Comparison of ENCODE assay signal across 18 mouse cellular contexts in the genomic region with DNA sequence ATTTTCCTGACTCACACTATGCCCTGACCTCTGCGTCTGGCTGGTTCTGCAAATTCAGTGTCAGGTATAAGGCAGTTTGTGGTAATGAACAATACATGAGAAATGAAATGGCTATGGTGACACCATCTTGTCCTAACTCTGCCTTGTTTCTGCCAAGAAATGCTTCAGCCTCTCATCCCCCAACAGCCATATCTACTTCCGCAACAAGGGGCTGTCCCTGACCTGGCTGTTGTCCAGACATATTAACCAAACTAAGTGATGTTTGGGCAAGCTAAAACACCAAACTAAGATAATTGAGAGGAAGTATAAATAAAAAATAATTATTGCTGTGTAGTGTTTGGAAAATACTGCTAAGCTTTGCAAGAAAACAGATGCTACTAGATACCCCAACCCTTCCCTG.
"Had no signal": no experiment of that assay in that cellular context is flagged by ENCODE, and none has a peak within 500 bp of the region (broad histone marks: within the 10 kb centered on the region; RNA-seq: fewer than 3 reads in every experiment).

No protein-coding gene starts in this region.

- H3K9ac ChIP-seq: kidney, embryonic 15.5 days; limb, embryonic 15.5 days; liver, embryonic 14.5 days; midbrain, embryonic 12.5 days; neural tube, embryonic 15.5 days had no signal

- DNase-seq: kidney, adult 2 months; kidney, postnatal 14 days; lung, adult 18-20 months; lung, postnatal 4 days; right cerebral cortex, adult 18-20 months; right cerebral cortex, postnatal 25 days; thymus, adult 18-20 months; thymus, postnatal 14 days had no signal

- H3K4me3 ChIP-seq: kidney, embryonic 15.5 days; left cerebral cortex, adult 2 months; limb, embryonic 15.5 days; megakaryocyte, embryonic 14.5 days; midbrain, embryonic 12.5 days; myocyte; neural tube, embryonic 15.5 days had no signal

- H3K36me3 ChIP-seq: kidney, embryonic 15.5 days; limb, embryonic 15.5 days; midbrain, embryonic 12.5 days; neural tube, embryonic 15.5 days had no signal

- ATAC-seq: lung, postnatal 0 days had no signal

- H3K4me1 ChIP-seq: kidney, embryonic 15.5 days; limb, embryonic 15.5 days; megakaryocyte, embryonic 14.5 days had no signal

- H3K27ac ChIP-seq: kidney, embryonic 15.5 days; left cerebral cortex, adult 2 months; limb, embryonic 15.5 days; liver, embryonic 14.5 days; midbrain, embryonic 12.5 days; stomach, postnatal 0 days had no signal

- H3K27me3 ChIP-seq: kidney, embryonic 15.5 days; limb, embryonic 15.5 days; midbrain, embryonic 12.5 days; neural tube, embryonic 15.5 days had no signal
